Mouse (Mus musculus): ENCODE data around the gene Klrb1b. TPM values are rescaled to one million over a fixed set of nuclear protein-coding genes. Genes with fewer than 3 reads are reported as not detected.

The Klrb1b gene
- polyA plus RNA-seq, 1 experiment from 2014 or later: 0.35 TPM

GRCm38 (mm10) chr6:128838342-128839265 is 12.5 kb upstream of the Klrb1b start:
- ATAC-seq: peak; percentile 53
- H3K9ac ChIP-seq (replicated peaks; ENCODE audit: low read depth): peak overlapping the region; percentile 95
- under 1% methylated on average over 49 of the region's 49 CpGs for WGBS
- TF ChIP-seq CTCF (IDR thresholded peaks at IDR 0.05): no peak
- peak; percentile 74 for TF ChIP-seq EP300 (IDR thresholded peaks at IDR 0.05)
- H3K36me3 ChIP-seq (ENCODE audit: insufficient read depth, low read length): no peaks in the 10 kb centered on the region
- peak overlapping the region; percentile 99 for H3K27ac ChIP-seq (ENCODE audit: low read length)
- peaks cover 7% of the 10 kb centered on the region; the same call in 1 of the 2 replicates for H3K4me1 ChIP-seq (ENCODE audit: insufficient read depth, low read depth, low read length)
- H3K4me2 ChIP-seq (replicated peaks; ENCODE audit: low read depth, low read length): peak overlapping the region; percentile 74
- H3K4me3 ChIP-seq (ENCODE audit: low read depth, low read length): peak overlapping the region; percentile 81
- DNase-seq (ENCODE audit: low spot score): peak; percentile 90
- H3K9me3 ChIP-seq (ENCODE audit: low read length): no peaks in the 10 kb centered on the region
- no peaks in the 10 kb centered on the region for H3K27me3 ChIP-seq (replicated peaks; ENCODE audit: insufficient read depth, low read length)

DNA sequence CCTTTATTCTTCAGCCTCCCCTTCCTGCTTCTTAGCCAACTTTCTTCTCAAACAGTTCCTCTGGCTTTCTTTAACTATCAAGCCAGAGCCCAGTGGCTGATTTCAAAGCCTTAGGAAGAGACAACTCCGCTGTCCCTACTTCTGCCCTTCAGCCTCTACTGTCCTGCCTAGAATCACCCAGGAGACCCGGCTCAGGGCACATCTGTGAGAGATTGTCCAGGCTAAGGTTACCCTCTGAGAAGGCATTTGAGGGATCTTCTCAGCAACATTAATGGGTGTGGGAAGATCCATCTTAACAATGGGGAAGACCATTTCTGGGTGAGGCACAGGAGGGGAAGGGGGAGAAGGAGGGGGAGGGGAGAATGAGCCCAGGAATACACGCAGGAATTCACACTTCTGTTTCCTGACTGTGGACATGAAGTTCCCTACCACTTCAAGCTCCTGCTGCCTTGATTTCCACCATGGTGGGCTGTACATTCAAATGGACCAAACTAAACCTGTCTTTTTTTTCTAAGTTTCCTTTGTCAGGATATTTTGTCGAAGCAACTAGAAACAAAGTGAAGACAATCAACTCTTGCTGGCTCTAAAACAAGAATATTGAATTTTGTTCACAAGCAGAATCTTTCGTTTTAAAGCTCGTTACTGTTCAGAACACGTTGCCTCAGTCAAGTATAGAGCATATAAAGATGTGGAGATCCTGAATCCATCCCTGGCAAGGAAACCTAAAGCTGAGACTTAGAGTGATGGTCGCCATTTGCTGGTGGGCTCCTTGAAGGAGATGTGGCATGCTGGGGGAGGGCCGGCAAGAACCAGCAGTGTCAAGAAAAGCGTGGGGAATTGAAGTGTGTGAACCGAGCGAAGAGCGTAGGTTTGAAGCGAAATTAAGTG is 11.6 kb upstream of the Klrb1b start:
- DNase-seq (ENCODE audit: low spot score) (no peak), ATAC-seq (no peak)
- Histone ChIP-seq H3K9me3 (ENCODE audit: low read length) (no peaks in the 10 kb centered on the region), H3K4me1 (ENCODE audit: insufficient read depth, low read depth, low read length) (peaks cover 7% of the 10 kb centered on the region; the same call in 1 of the 2 replicates), H3K27ac (ENCODE audit: low read length) (peak overlapping the region; percentile 99), H3K36me3 (ENCODE audit: insufficient read depth, low read length) (no peaks in the 10 kb centered on the region), H3K4me3 (ENCODE audit: low read depth, low read length) (peak overlapping the region; percentile 81), H3K4me2 (replicated peaks; ENCODE audit: low read depth, low read length) (peak overlapping the region; percentile 74), H3K27me3 (replicated peaks; ENCODE audit: insufficient read depth, low read length) (no peaks in the 10 kb centered on the region), H3K9ac (replicated peaks; ENCODE audit: low read depth) (peak overlapping the region; percentile 95; the same call in 1 of the 2 replicates)
- TF ChIP-seq EP300 (IDR thresholded peaks at IDR 0.05): no peak
- TF ChIP-seq CTCF (IDR thresholded peaks at IDR 0.05): no peak
- 4% methylated on average over 14 of the region's 14 CpGs for WGBS

DNA sequence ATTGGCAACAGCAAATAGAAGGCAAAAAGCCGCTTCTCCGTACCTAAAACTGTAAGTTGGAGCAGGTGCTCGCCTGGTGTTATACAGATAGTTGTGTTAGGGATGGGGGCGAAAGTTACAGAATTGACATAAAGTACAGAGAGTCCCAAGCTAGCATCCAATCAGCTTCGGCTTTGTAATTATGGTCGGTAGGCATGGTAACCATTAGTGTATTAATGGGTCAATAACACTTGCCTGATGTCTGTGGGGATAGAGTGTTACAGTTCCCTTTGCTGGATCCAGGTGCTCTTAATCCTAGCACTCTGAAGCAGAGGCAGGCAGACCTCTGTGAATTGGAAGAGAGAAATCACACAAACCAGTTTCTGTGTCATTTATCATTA is 10.8 kb upstream of the Klrb1b start:
- Histone ChIP-seq H3K4me1 (ENCODE audit: insufficient read depth, low read depth, low read length) (peaks cover 4% of the 10 kb centered on the region; the same call in 1 of the 2 replicates), H3K27ac (ENCODE audit: low read length) (no peak overlapping the region), H3K9ac (replicated peaks; ENCODE audit: low read depth) (no peak overlapping the region), H3K27me3 (replicated peaks; ENCODE audit: insufficient read depth, low read length) (no peaks in the 10 kb centered on the region), H3K36me3 (ENCODE audit: insufficient read depth, low read length) (no peaks in the 10 kb centered on the region), H3K4me3 (ENCODE audit: low read depth, low read length) (no peak overlapping the region), H3K9me3 (ENCODE audit: low read length) (no peaks in the 10 kb centered on the region), H3K4me2 (replicated peaks; ENCODE audit: low read depth, low read length) (no peak overlapping the region)
- no peak for ATAC-seq
- TF ChIP-seq CTCF (IDR thresholded peaks at IDR 0.05) (no peak), EP300 (IDR thresholded peaks at IDR 0.05) (no peak)
- no peak for DNase-seq (ENCODE audit: low spot score)
- 81% methylated on average over 6 of the region's 6 CpGs for WGBS

- Histone ChIP-seq H3K36me3 (ENCODE audit: insufficient read depth, low read length) (no peaks in the 10 kb centered on the region), H3K27ac (ENCODE audit: low read length) (no peak overlapping the region), H3K4me1 (ENCODE audit: insufficient read depth, low read depth, low read length) (no peaks in the 10 kb centered on the region; the same call in 1 of the 2 replicates), H3K27me3 (replicated peaks; ENCODE audit: insufficient read depth, low read length) (no peaks in the 10 kb centered on the region), H3K9ac (replicated peaks; ENCODE audit: low read depth) (no peak overlapping the region), H3K9me3 (ENCODE audit: low read length) (no peaks in the 10 kb centered on the region), H3K4me3 (ENCODE audit: low read depth, low read length) (no peak overlapping the region), H3K4me2 (replicated peaks; ENCODE audit: low read depth, low read length) (no peak overlapping the region)
- DNase-seq (ENCODE audit: low spot score) (no peak), ATAC-seq (no peak)
- WGBS: 76% methylated on average over 8 of the region's 8 CpGs
- no peak for TF ChIP-seq EP300 (IDR thresholded peaks at IDR 0.05)
- no peak for TF ChIP-seq CTCF (IDR thresholded peaks at IDR 0.05)
These were observed 10.2 kb upstream of the Klrb1b start for GRCm38 (mm10) chr6:128836191-128836954.

GRCm38 (mm10) chr6:128835571-128835970 is 9.4 kb upstream of the Klrb1b start:
- Histone ChIP-seq H3K36me3 (ENCODE audit: insufficient read depth, low read length) (no peaks in the 10 kb centered on the region), H3K4me3 (ENCODE audit: low read depth, low read length) (no peak overlapping the region), H3K9ac (replicated peaks; ENCODE audit: low read depth) (no peak overlapping the region), H3K27me3 (replicated peaks; ENCODE audit: insufficient read depth, low read length) (no peaks in the 10 kb centered on the region), H3K4me1 (ENCODE audit: insufficient read depth, low read depth, low read length) (no peaks in the 10 kb centered on the region; the same call in 1 of the 2 replicates), H3K27ac (ENCODE audit: low read length) (no peak overlapping the region), H3K9me3 (ENCODE audit: low read length) (no peaks in the 10 kb centered on the region), H3K4me2 (replicated peaks; ENCODE audit: low read depth, low read length) (no peak overlapping the region)
- DNase-seq (ENCODE audit: low spot score) (peak; percentile 78), ATAC-seq (peak; percentile 37)
- WGBS: 57% methylated on average over 4 of the region's 4 CpGs
- 0 out of 2 replicates have a peak, but pooled peaks have one; percentile 17 for TF ChIP-seq CTCF (IDR thresholded peaks at IDR 0.05)
- peak; percentile 79 for TF ChIP-seq EP300 (IDR thresholded peaks at IDR 0.05)
